Mouse (Mus musculus) intestine, embryonic 15.5 days (tissue): ENCODE measurements at regions not wholly inside any gene's neighbourhood (a gene's known extent, or its start where the extent isn't known, plus 50 kb on each side); places are given as distances from the start of the nearest gene placed in this dataset.

Source experiments
- ATAC-seq: fragments of 200-750 bp; cut with Nextera tagmentation; 2 replicates; pipeline ENCODE4 v1.8.0; 2017; ENCODE audit warnings: moderate TSS enrichment, moderate library complexity
- H3K27ac ChIP-seq: fragments of 300-500 bp; sonication (generic); 2 replicates; pipeline ENCODE4 v1.5.1; 2015; ENCODE audit warnings: mild to moderate bottlenecking, inconsistent platforms
- H3K27me3 ChIP-seq: fragments of 300-500 bp; sonication (generic); replicated peaks from 2 replicates; pipeline ENCODE4 v1.6.1; 2015; ENCODE audit warnings: inconsistent platforms
- H3K36me3 ChIP-seq: fragments of 300-500 bp; sonication (generic); 2 replicates; pipeline ENCODE4 v1.6.1; 2015; ENCODE audit warnings: inconsistent platforms
- H3K4me1 ChIP-seq: fragments of 300-500 bp; sonication (generic); replicated peaks from 2 replicates; pipeline ENCODE4 v1.6.1; 2015; ENCODE audit warnings: inconsistent platforms
- H3K4me2 ChIP-seq: fragments of 300-500 bp; sonication (generic); replicated peaks from 2 replicates; pipeline ENCODE4 v1.6.1; 2015; ENCODE audit warnings: mild to moderate bottlenecking, inconsistent platforms
- H3K4me3 ChIP-seq: fragments of 300-500 bp; sonication (generic); replicated peaks from 2 replicates; pipeline ENCODE4 v1.5.1; 2015; ENCODE audit warnings: inconsistent platforms
- H3K9ac ChIP-seq: fragments of 300-500 bp; sonication (generic); 2 replicates; pipeline ENCODE4 v1.6.1; 2015; ENCODE audit warnings: inconsistent platforms
- H3K9me3 ChIP-seq: fragments of 300-500 bp; sonication (generic); 2 replicates; pipeline ENCODE4 v1.6.1; 2016; ENCODE audit warnings: inconsistent platforms
- WGBS: fragments of 180-500 bp; shearing (Covaris S2); methylation state at CpG from one replicate; pipeline ENCODE4 v1.1.7; 2015; 5-methylcytosine and 5-hydroxymethylcytosine counted together

GRCm38 (mm10) chr7:119089931-119090330, 94.5 kb downstream of the Gpr139 start:
- no peaks in the 10 kb centered on the region for H3K9me3 ChIP-seq
- H3K27me3 ChIP-seq: no peaks in the 10 kb centered on the region
- no peaks in the 10 kb centered on the region for H3K36me3 ChIP-seq
- no peak for ATAC-seq
- H3K9ac ChIP-seq: no peak overlapping the region
- WGBS: 69% methylated on average over 2 of the region's 2 CpGs
- H3K4me2 ChIP-seq: no peak overlapping the region
- H3K4me3 ChIP-seq: no peak overlapping the region
- no peaks in the 10 kb centered on the region for H3K4me1 ChIP-seq
- H3K27ac ChIP-seq: no peak overlapping the region

- no peak for ATAC-seq
- Histone ChIP-seq H3K4me1 (no peaks in the 10 kb centered on the region), H3K4me2 (no peak overlapping the region), H3K36me3 (no peaks in the 10 kb centered on the region), H3K4me3 (no peak overlapping the region), H3K27me3 (no peaks in the 10 kb centered on the region), H3K9ac (no peak overlapping the region), H3K9me3 (no peaks in the 10 kb centered on the region), H3K27ac (no peak overlapping the region)
- WGBS: 72% methylated on average over 2 of the region's 2 CpGs
These were observed 93.5 kb upstream of the Gprc5b start for GRCm38 (mm10) chr7:119088537-119088936.

GRCm38 (mm10) chr7:119087723-119088419, 92.9 kb upstream of the Gprc5b start:
- no peak for ATAC-seq
- 70% methylated on average over 7 of the region's 7 CpGs for WGBS

GRCm38 (mm10) chr7:119085696-119086451, 90.9 kb upstream of the Gprc5b start:
- H3K9ac ChIP-seq: no peak overlapping the region
- no peaks in the 10 kb centered on the region for H3K4me1 ChIP-seq
- no peaks in the 10 kb centered on the region for H3K27me3 ChIP-seq
- H3K4me3 ChIP-seq: no peak overlapping the region
- H3K27ac ChIP-seq: no peak overlapping the region
- H3K9me3 ChIP-seq: no peaks in the 10 kb centered on the region
- no peak for ATAC-seq
- H3K36me3 ChIP-seq: no peaks in the 10 kb centered on the region
- no peak overlapping the region for H3K4me2 ChIP-seq
- 79% methylated on average over 13 of the region's 13 CpGs for WGBS

More at GRCm38 (mm10) chr7:119087723-119088419, 92.9 kb upstream of the Gprc5b start:
- Histone ChIP-seq H3K36me3 (no peaks in the 10 kb centered on the region), H3K4me1 (no peaks in the 10 kb centered on the region), H3K27ac (no peak overlapping the region), H3K27me3 (no peaks in the 10 kb centered on the region), H3K9ac (no peak overlapping the region), H3K4me2 (no peak overlapping the region), H3K4me3 (no peak overlapping the region), H3K9me3 (no peaks in the 10 kb centered on the region)

GRCm38 (mm10) chr7:119076712-119077619, 82.0 kb upstream of the Gprc5b start:
- WGBS: 51% methylated on average over 12 of the region's 12 CpGs
- ATAC-seq: peak; percentile 23; the same call in 1 of the 2 replicates
- Histone ChIP-seq H3K9me3 (no peaks in the 10 kb centered on the region), H3K27ac (no peak overlapping the region), H3K4me2 (no peak overlapping the region), H3K4me3 (no peak overlapping the region), H3K36me3 (no peaks in the 10 kb centered on the region), H3K9ac (no peak overlapping the region), H3K4me1 (no peaks in the 10 kb centered on the region), H3K27me3 (no peaks in the 10 kb centered on the region)

- WGBS: 59% methylated on average over 2 of the region's 2 CpGs
- Histone ChIP-seq H3K36me3 (no peaks in the 10 kb centered on the region), H3K4me3 (no peak overlapping the region), H3K9me3 (no peaks in the 10 kb centered on the region), H3K27me3 (no peaks in the 10 kb centered on the region), H3K27ac (no peak overlapping the region), H3K9ac (no peak overlapping the region), H3K4me1 (no peaks in the 10 kb centered on the region), H3K4me2 (no peak overlapping the region)
- no peak for ATAC-seq
These were observed 71.0 kb upstream of the Gprc5b start for GRCm38 (mm10) chr7:119066026-119066425.
